Mouse (Mus musculus): Measurements from ENCODE around the gene Gm20826.
"Not testable (repeated sequence)": the region's sequence is repeated elsewhere in the genome, so short reads cannot be mapped to it uniquely, and the experiment has no call there.

Gene Gm20826

DNA sequence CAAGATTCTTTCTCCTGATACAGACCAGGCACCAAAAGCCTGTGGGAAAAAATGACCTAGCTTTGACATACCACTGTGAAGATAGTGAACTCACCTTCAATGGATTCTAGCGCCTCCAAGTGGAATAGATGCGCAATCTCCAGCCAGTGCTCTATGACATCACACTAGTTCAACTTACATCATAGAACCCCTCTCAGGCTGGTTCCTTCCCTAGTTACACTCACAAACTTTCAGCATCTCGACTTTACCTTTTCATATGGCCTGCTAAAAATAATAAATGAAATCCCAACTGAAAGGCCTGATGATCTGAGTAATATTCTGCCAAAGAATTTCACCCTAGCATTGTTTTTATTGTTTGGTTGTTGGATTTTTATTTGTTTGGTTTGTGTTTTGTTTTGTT is at the start of gene Gm20826:
TSS of gene Gm20826 (minus strand) at position 101 of the 400 bp plus-strand sequence.
- POLR2A ChIA-PET, CTCF ChIA-PET: not testable (repeated sequence)

Data from embryonic stem cell, embryonic (primary cell).